Comparison of ENCODE assay signal across 8 mouse cellular contexts in genomic region chr17:9774740-9775629, GRCm38 (mm10).
DNase-seq lines count a peak whose midpoint lies in the region; ATAC-seq and TF ChIP-seq lines count a peak whose summit lies in the region.

No protein-coding gene starts in this region.

- H3K4me1 ChIP-seq in heart, embryonic 10.5 days, result peaks cover 13% of the 10 kb centered on the region
- H3K4me1 ChIP-seq in heart, embryonic 12.5 days (replicated peaks), result peaks cover 21% of the 10 kb centered on the region
- peaks cover 38% of the 10 kb centered on the region for H3K4me1 ChIP-seq in bone marrow macrophage, adult 2 months (ENCODE audit: control insufficient read depth, insufficient read depth, low read length)
- H3K4me1 ChIP-seq in forebrain, embryonic 16.5 days (replicated peaks; ENCODE audit: control insufficient read depth, insufficient read depth, low read length), result peaks cover 24% of the 10 kb centered on the region
- peaks cover 37% of the 10 kb centered on the region for H3K4me1 ChIP-seq in midbrain, embryonic 12.5 days

- H3K4me2 ChIP-seq in heart, embryonic 12.5 days, result no peak overlapping the region
- H3K4me2 ChIP-seq in forebrain, embryonic 16.5 days (ENCODE audit: low read length), result no peak overlapping the region
- peak overlapping the region; percentile 1; the same call in 1 of the 2 replicates for H3K4me2 ChIP-seq in midbrain, embryonic 12.5 days (replicated peaks)

- no peak overlapping the region for H3K9ac ChIP-seq in heart, embryonic 12.5 days
- H3K9ac ChIP-seq in forebrain, embryonic 16.5 days (replicated peaks; ENCODE audit: low read depth, low read length), result no peak overlapping the region
- H3K9ac ChIP-seq in midbrain, embryonic 12.5 days (replicated peaks), result no peak overlapping the region

- DNase-seq in heart, embryonic 10.5 days (ENCODE audit: low spot score), result peak; percentile 55
- no peak for DNase-seq in Muller cell, postnatal 12 days (ENCODE audit: inconsistent ontology term)
- no peak for DNase-seq in urinary bladder, postnatal 36 days (ENCODE audit: low spot score in 2 of 2)
- no peak for DNase-seq in left cerebral cortex, postnatal 36 days (ENCODE audit: low spot score in 2 of 2)

- no peaks in the 10 kb centered on the region for H3K9me3 ChIP-seq in heart, embryonic 10.5 days
- H3K9me3 ChIP-seq in heart, embryonic 12.5 days (replicated peaks), result no peaks in the 10 kb centered on the region
- no peaks in the 10 kb centered on the region for H3K9me3 ChIP-seq in forebrain, embryonic 16.5 days (ENCODE audit: control insufficient read depth, low read length)
- no peaks in the 10 kb centered on the region for H3K9me3 ChIP-seq in midbrain, embryonic 12.5 days

- ATAC-seq in heart, embryonic 12.5 days (ENCODE audit: insufficient number of reproducible peaks, low FRiP score), result no peak
- ATAC-seq in forebrain, embryonic 16.5 days, result peak; percentile 39
- peak; percentile 28 for ATAC-seq in midbrain, embryonic 12.5 days (ENCODE audit: low FRiP score, low read depth)

- no peaks in the 10 kb centered on the region for H3K27me3 ChIP-seq in heart, embryonic 10.5 days (ENCODE audit: insufficient read depth, poor library complexity, severe bottlenecking)
- H3K27me3 ChIP-seq in heart, embryonic 12.5 days (replicated peaks), result no peaks in the 10 kb centered on the region
- no peaks in the 10 kb centered on the region for H3K27me3 ChIP-seq in forebrain, embryonic 16.5 days (replicated peaks; ENCODE audit: control insufficient read depth, insufficient read depth, low read length)
- H3K27me3 ChIP-seq in midbrain, embryonic 12.5 days, result no peaks in the 10 kb centered on the region

- H3K27ac ChIP-seq in heart, embryonic 10.5 days, result no peak overlapping the region
- no peak overlapping the region for H3K27ac ChIP-seq in heart, embryonic 12.5 days (ENCODE audit: poor library complexity, severe bottlenecking)
- peak overlapping the region; percentile 95 for H3K27ac ChIP-seq in bone marrow macrophage, adult 2 months (ENCODE audit: insufficient read depth, low read depth, low read length)
- H3K27ac ChIP-seq in forebrain, embryonic 16.5 days (ENCODE audit: low read length), result peak overlapping the region; percentile 81
- H3K27ac ChIP-seq in midbrain, embryonic 12.5 days (replicated peaks), result peak overlapping the region; percentile 88

- H3K36me3 ChIP-seq in heart, embryonic 10.5 days, result no peaks in the 10 kb centered on the region
- H3K36me3 ChIP-seq in heart, embryonic 12.5 days, result no peaks in the 10 kb centered on the region
- no peaks in the 10 kb centered on the region for H3K36me3 ChIP-seq in forebrain, embryonic 16.5 days (ENCODE audit: control insufficient read depth, insufficient read depth)
- no peaks in the 10 kb centered on the region for H3K36me3 ChIP-seq in midbrain, embryonic 12.5 days

- 81% methylated on average over 11 of the region's 11 CpGs for WGBS in heart, embryonic 10.5 days
- WGBS in heart, embryonic 12.5 days, result 77% methylated on average over 11 of the region's 11 CpGs
- WGBS in forebrain, embryonic 16.5 days, result 43% methylated on average over 11 of the region's 11 CpGs
- WGBS in midbrain, embryonic 12.5 days, result 52% methylated on average over 11 of the region's 11 CpGs

- intact Hi-C loops in left cerebral cortex, postnatal 36 days (cut with DNase I), result loop anchor here (5.0 kb wide), 2 partner anchors 72 to 132 kb away; no protein-coding TSS in a partner anchor

- no peak overlapping the region for H3K4me3 ChIP-seq in heart, embryonic 10.5 days
- no peak overlapping the region for H3K4me3 ChIP-seq in heart, embryonic 12.5 days
- no peak overlapping the region for H3K4me3 ChIP-seq in bone marrow macrophage, adult 2 months (ENCODE audit: insufficient read depth, low read length)
- no peak overlapping the region for H3K4me3 ChIP-seq in forebrain, embryonic 16.5 days (replicated peaks; ENCODE audit: low read length)
- no peak overlapping the region for H3K4me3 ChIP-seq in midbrain, embryonic 12.5 days

- TF ChIP-seq POLR2A in bone marrow macrophage, adult 2 months (IDR thresholded peaks at IDR 0.05; ENCODE audit: borderline replicate concordance, low read depth, low read length), result no peak

- TF ChIP-seq CTCF in bone marrow macrophage, adult 2 months (IDR thresholded peaks at IDR 0.05; ENCODE audit: low read depth, low read length), result no peak

Comparison
In these comparisons a context has a peak if more than half of its experiments do, and no peak if none do; other contexts are left out.
1. H3K27ac ChIP-seq: peak in bone marrow macrophage, adult 2 months (single experiment), forebrain, embryonic 16.5 days (single experiment) and midbrain, embryonic 12.5 days (single experiment); none in heart, embryonic 10.5 days (single experiment) and heart, embryonic 12.5 days (single experiment).